Mouse (Mus musculus) ES-Bruce4 (cell line): ENCODE results near the gene B3gnt8. TPM values are rescaled to one million over a fixed set of nuclear protein-coding genes. Genes with fewer than 3 reads are reported as not detected.

Source experiments
- H3K27ac ChIP-seq: 2 replicates; pipeline ENCODE4 v1.5.1; 2012; ENCODE audit warnings: low read length, inconsistent platforms; ENCODE audit not compliant: insufficient read depth
- H3K27me3 ChIP-seq: 2 replicates; pipeline ENCODE4 v1.6.1; 2012; ENCODE audit warnings: mild to moderate bottlenecking, low read length, inconsistent platforms; ENCODE audit not compliant: control insufficient read depth, poor library complexity, insufficient read depth, severe bottlenecking
- H3K36me3 ChIP-seq: 2 replicates; pipeline ENCODE4 v1.6.1; 2012; ENCODE audit warnings: inconsistent platforms, mild to moderate bottlenecking, low read length, moderate library complexity; ENCODE audit not compliant: control insufficient read depth, poor library complexity, insufficient read depth, severe bottlenecking
- H3K4me1 ChIP-seq: one replicate; pipeline ENCODE4 v1.8.1; 2011; ENCODE audit warnings: low read length; ENCODE audit not compliant: control insufficient read depth, insufficient read depth
- H3K4me3 ChIP-seq: 2 replicates; pipeline ENCODE4 v1.5.1; 2011; ENCODE audit warnings: low read depth, mild to moderate bottlenecking, low read length
- H3K9ac ChIP-seq: 2 replicates; pipeline ENCODE4 v1.6.1; 2012; ENCODE audit warnings: low read depth, mild to moderate bottlenecking, inconsistent platforms; ENCODE audit not compliant: poor library complexity, severe bottlenecking
- H3K9me3 ChIP-seq: replicated peaks from 2 replicates; pipeline ENCODE4 v1.6.1; 2012; ENCODE audit warnings: mild to moderate bottlenecking, low read length, inconsistent platforms; ENCODE audit not compliant: control insufficient read depth, poor library complexity, insufficient read depth, severe bottlenecking
- CTCF ChIP-seq: IDR thresholded peaks from one replicate; pipeline ENCODE4 v1.8.1; 2011; ENCODE audit warnings: low read depth, low read length
- EP300 ChIP-seq: IDR thresholded peaks from 2 replicates; pipeline ENCODE4 v1.6.1; 2011; ENCODE audit warnings: low read depth, low read length; ENCODE audit not compliant: insufficient read depth
- POLR2A ChIP-seq: IDR thresholded peaks from one replicate; pipeline ENCODE4 v1.8.1; 2011; ENCODE audit warnings: low read length; ENCODE audit not compliant: insufficient read depth
- polyA plus RNA-seq: library from polyadenylated mRNA; stranded (reverse); fragments of >200 nt; gene quantifications from 2 replicates; pipeline ENCODE4 v1.2.4, GENCODE M21; 2011; ENCODE audit warnings: low read depth; ENCODE audit not compliant: missing spikeins, insufficient read depth, insufficient read length

The B3gnt8 gene
- polyA plus RNA-seq, 1 experiment = 0.60 TPM

GRCm38 (mm10) chr7:25585351-25586204 lies 40.9 kb upstream of the B3gnt8 start:
- H3K4me3 ChIP-seq = no peak overlapping the region
- no peaks in the 10 kb centered on the region for H3K4me1 ChIP-seq
- no peak for TF ChIP-seq POLR2A
- no peaks in the 10 kb centered on the region for H3K36me3 ChIP-seq
- H3K9ac ChIP-seq = no peak overlapping the region
- no peaks in the 10 kb centered on the region for H3K9me3 ChIP-seq
- no peaks in the 10 kb centered on the region for H3K27me3 ChIP-seq
- no peak overlapping the region for H3K27ac ChIP-seq

- Histone ChIP-seq H3K4me1 (no peaks in the 10 kb centered on the region), H3K9ac (no peak overlapping the region), H3K27me3 (no peaks in the 10 kb centered on the region), H3K9me3 (no peaks in the 10 kb centered on the region), H3K27ac (no peak overlapping the region), H3K36me3 (no peaks in the 10 kb centered on the region), H3K4me3 (no peak overlapping the region)
- no peak for TF ChIP-seq CTCF
- no peak for TF ChIP-seq POLR2A
- TF ChIP-seq EP300 = no peak
These were observed 35.2 kb upstream of the B3gnt8 start for GRCm38 (mm10) chr7:25591226-25591625.

- H3K9me3 ChIP-seq = no peaks in the 10 kb centered on the region
- H3K4me3 ChIP-seq = no peak overlapping the region
- no peak for TF ChIP-seq EP300
- no peak for TF ChIP-seq POLR2A
- no peak for TF ChIP-seq CTCF
- no peaks in the 10 kb centered on the region for H3K27me3 ChIP-seq
- H3K9ac ChIP-seq = no peak overlapping the region
- H3K36me3 ChIP-seq = no peaks in the 10 kb centered on the region
- H3K4me1 ChIP-seq = no peaks in the 10 kb centered on the region
- H3K27ac ChIP-seq = no peak overlapping the region
These were observed 32.6 kb upstream of the B3gnt8 start for GRCm38 (mm10) chr7:25593859-25594258.

GRCm38 (mm10) chr7:25599663-25600062 lies 26.8 kb upstream of the B3gnt8 start:
- no peaks in the 10 kb centered on the region for H3K9me3 ChIP-seq
- no peaks in the 10 kb centered on the region for H3K4me1 ChIP-seq
- no peaks in the 10 kb centered on the region for H3K36me3 ChIP-seq
- no peaks in the 10 kb centered on the region for H3K27me3 ChIP-seq
- no peak overlapping the region for H3K9ac ChIP-seq
- TF ChIP-seq POLR2A (no peak), CTCF (peak; percentile 45)
- H3K27ac ChIP-seq = no peak overlapping the region
- no peak overlapping the region for H3K4me3 ChIP-seq

- no peaks in the 10 kb centered on the region for H3K36me3 ChIP-seq
- no peak overlapping the region for H3K4me3 ChIP-seq
- H3K4me1 ChIP-seq = no peaks in the 10 kb centered on the region
- no peak overlapping the region for H3K9ac ChIP-seq
- no peaks in the 10 kb centered on the region for H3K27me3 ChIP-seq
- no peak overlapping the region for H3K27ac ChIP-seq
- TF ChIP-seq EP300 (no peak), POLR2A (no peak), CTCF (no peak)
- no peaks in the 10 kb centered on the region for H3K9me3 ChIP-seq
These were observed 25.8 kb upstream of the B3gnt8 start for GRCm38 (mm10) chr7:25600666-25601065.

- TF ChIP-seq CTCF (no peak), EP300 (no peak), POLR2A (no peak)
- Histone ChIP-seq H3K9ac (peak overlapping the region; percentile 6; the same call in 1 of the 2 replicates), H3K27me3 (no peaks in the 10 kb centered on the region), H3K4me1 (no peaks in the 10 kb centered on the region), H3K36me3 (no peaks in the 10 kb centered on the region), H3K9me3 (no peaks in the 10 kb centered on the region), H3K27ac (no peak overlapping the region), H3K4me3 (peak overlapping the region; percentile 56)
These were observed 25.1 kb upstream of the B3gnt8 start for GRCm38 (mm10) chr7:25601346-25601745.
